Mouse (Mus musculus): ENCODE data around the gene Smok2b. TPM values are rescaled to one million over a fixed set of nuclear protein-coding genes. Genes with fewer than 3 reads are reported as not detected.
"Not testable (repeated sequence)": the region's sequence is repeated elsewhere in the genome, so short reads cannot be mapped to it uniquely, and the experiment has no call there.

The Smok2b gene
- polyA plus RNA-seq, 1 experiment from 2014 or later: not detected

DNA sequence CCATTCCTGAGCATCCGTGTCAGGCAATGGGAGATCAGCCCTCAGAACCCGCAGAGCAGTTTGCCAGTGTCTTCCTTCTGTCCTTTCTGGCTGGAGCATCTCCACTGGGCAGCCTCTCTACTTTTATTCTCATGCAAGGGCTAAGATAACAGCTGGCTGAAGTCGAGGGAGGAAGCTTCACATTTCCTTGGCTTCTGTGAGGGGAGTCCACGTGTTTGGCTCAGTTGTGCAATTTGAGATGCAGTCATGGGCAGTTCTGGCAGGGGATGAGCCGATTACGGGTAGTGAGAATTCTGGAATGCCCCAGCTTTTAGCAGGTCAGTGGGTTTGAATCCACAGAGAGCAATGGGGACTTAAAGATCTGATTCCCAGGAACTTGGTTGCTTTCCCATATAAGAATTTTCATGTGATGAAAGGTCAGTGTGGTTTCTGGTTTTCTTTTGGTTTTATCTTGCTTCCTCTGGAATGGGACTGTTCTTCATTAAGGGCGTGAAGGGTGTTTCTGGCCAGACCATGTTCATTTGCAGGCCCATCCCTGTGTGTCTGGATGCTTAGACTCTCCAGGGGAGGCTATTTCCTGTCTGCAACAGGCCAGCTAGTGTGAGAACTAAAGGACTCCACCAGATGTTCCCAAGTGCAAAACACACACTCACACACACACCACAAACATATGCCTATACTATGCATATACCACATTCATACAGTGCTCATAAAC is 17.8 kb upstream of the Smok2b start:
- Histone ChIP-seq H3K4me3 (ENCODE audit: low read depth, low read length) (no peak overlapping the region), H3K27ac (replicated peaks; ENCODE audit: low read depth, low read length) (no peak overlapping the region), H3K9me3 (replicated peaks; ENCODE audit: control insufficient read depth, low read length) (peaks cover 57% of the 10 kb centered on the region), H3K36me3 (replicated peaks; ENCODE audit: control insufficient read depth, insufficient read depth, low read depth, low read length) (no peaks in the 10 kb centered on the region), H3K4me1 (ENCODE audit: control insufficient read depth, insufficient read depth, low read length) (no peaks in the 10 kb centered on the region), H3K4me2 (ENCODE audit: low read depth, low read length) (no peak overlapping the region), H3K27me3 (ENCODE audit: control insufficient read depth, insufficient read depth, low read length) (no peaks in the 10 kb centered on the region), H3K9ac (replicated peaks; ENCODE audit: low read length) (no peak overlapping the region)
- ATAC-seq (replicated peaks; ENCODE audit: insufficient number of reproducible peaks, low FRiP score, low TSS enrichment, low read depth) (no peak), DNase-seq (ENCODE audit: low spot score) (no peak)
- WGBS: 74% methylated on average over 7 of the region's 7 CpGs

DNA sequence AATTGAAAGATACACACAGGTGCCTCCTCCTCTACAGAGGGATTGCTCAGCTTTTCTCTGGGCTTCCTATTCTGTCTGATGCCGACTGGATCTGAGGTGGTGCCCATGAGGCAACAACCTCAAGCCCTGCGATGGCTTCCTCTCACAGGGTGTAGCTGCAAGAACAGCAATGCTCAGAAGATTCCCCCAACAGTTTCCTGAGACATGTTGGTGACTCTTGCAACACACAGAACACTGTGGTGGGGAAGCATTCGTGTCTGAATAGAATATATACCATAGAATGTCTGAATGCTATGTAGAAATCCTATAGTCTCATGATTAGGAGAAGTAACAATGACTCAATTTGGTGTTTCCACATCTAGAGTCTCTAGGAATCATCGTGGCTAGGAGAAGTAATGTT is 15.9 kb upstream of the Smok2b start:
- no peaks in the 10 kb centered on the region for H3K27me3 ChIP-seq (ENCODE audit: control insufficient read depth, insufficient read depth, low read length)
- H3K4me2 ChIP-seq (ENCODE audit: low read depth, low read length): no peak overlapping the region
- no peak overlapping the region for H3K4me3 ChIP-seq (ENCODE audit: low read depth, low read length)
- no peak overlapping the region for H3K9ac ChIP-seq (replicated peaks; ENCODE audit: low read length)
- H3K36me3 ChIP-seq (replicated peaks; ENCODE audit: control insufficient read depth, insufficient read depth, low read depth, low read length): no peaks in the 10 kb centered on the region
- ATAC-seq (replicated peaks; ENCODE audit: insufficient number of reproducible peaks, low FRiP score, low TSS enrichment, low read depth) (no peak), DNase-seq (ENCODE audit: low spot score) (no peak)
- H3K9me3 ChIP-seq (replicated peaks; ENCODE audit: control insufficient read depth, low read length): peaks cover 70% of the 10 kb centered on the region
- WGBS: 56% methylated on average over 4 of the region's 4 CpGs
- H3K4me1 ChIP-seq (ENCODE audit: control insufficient read depth, insufficient read depth, low read length): no peaks in the 10 kb centered on the region
- no peak overlapping the region for H3K27ac ChIP-seq (replicated peaks; ENCODE audit: low read depth, low read length)

DNA sequence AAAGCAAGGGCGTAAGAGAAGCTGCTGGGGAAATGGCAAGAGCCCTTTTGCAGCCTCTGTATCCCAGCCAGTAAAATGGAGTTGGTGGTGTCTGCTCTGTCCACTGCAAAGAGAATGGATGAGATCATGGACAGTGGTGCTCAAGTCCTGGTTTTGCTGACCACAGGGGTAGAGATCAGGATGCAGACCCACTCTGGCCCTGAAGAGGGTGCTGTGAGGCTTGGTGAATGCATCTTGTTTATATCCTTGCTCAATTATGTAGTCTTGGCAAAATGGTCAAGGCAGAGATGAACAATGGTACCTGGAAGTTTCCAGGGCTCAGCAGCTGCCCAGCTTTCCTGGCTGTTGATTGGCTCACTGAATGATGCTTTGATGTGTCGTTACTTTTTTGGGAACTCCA is 14.5 kb upstream of the Smok2b start:
- no peak overlapping the region for H3K4me2 ChIP-seq (ENCODE audit: low read depth, low read length)
- peaks cover 72% of the 10 kb centered on the region for H3K9me3 ChIP-seq (replicated peaks; ENCODE audit: control insufficient read depth, low read length)
- no peak overlapping the region for H3K9ac ChIP-seq (replicated peaks; ENCODE audit: low read length)
- no peak for DNase-seq (ENCODE audit: low spot score)
- H3K4me1 ChIP-seq (ENCODE audit: control insufficient read depth, insufficient read depth, low read length): no peaks in the 10 kb centered on the region
- no peaks in the 10 kb centered on the region for H3K36me3 ChIP-seq (replicated peaks; ENCODE audit: control insufficient read depth, insufficient read depth, low read depth, low read length)
- no peak overlapping the region for H3K27ac ChIP-seq (replicated peaks; ENCODE audit: low read depth, low read length)
- no peak overlapping the region for H3K4me3 ChIP-seq (ENCODE audit: low read depth, low read length)
- no peaks in the 10 kb centered on the region for H3K27me3 ChIP-seq (ENCODE audit: control insufficient read depth, insufficient read depth, low read length)
- WGBS: 82% methylated on average over 2 of the region's 2 CpGs
- no peak for ATAC-seq (replicated peaks; ENCODE audit: insufficient number of reproducible peaks, low FRiP score, low TSS enrichment, low read depth)

DNA sequence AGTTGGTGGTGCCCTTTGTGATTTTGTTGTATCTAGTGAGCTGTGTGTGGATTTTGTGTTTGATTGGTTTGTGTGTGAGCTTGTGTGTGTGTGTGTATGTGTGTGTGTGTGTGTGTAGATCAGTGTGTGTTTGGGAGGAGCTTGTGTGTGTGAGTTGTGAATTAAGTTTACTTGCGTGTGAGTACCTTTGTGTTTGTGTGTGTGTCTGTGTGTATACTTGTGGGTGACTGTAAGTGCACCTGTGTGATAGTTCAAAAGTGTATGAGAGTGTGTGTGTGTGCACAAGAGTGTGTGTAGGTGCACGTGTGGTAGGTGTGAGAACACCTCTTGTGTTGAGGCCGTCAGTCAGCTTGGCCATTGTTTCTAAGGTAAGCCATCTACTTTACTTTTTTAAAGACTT is 9.2 kb upstream of the Smok2b start, which contains the start of gene Smok2a:
TSS of gene Smok2a (plus strand) at position 301 of the 400 bp plus-strand sequence.
- Histone ChIP-seq H3K9ac (replicated peaks; ENCODE audit: low read length) (no peak within 1 kb of the TSS), H3K4me2 (ENCODE audit: low read depth, low read length) (no peak within 1 kb of the TSS), H3K27ac (replicated peaks; ENCODE audit: low read depth, low read length) (no peak within 1 kb of the TSS), H3K36me3 (replicated peaks; ENCODE audit: control insufficient read depth, insufficient read depth, low read depth, low read length) (no peaks in the 10 kb centered on the region), H3K27me3 (ENCODE audit: control insufficient read depth, insufficient read depth, low read length) (no peaks in the 10 kb centered on the region), H3K4me1 (ENCODE audit: control insufficient read depth, insufficient read depth, low read length) (no peaks in the 10 kb centered on the region), H3K4me3 (ENCODE audit: low read depth, low read length) (no peak within 1 kb of the TSS), H3K9me3 (replicated peaks; ENCODE audit: control insufficient read depth, low read length) (peaks cover 48% of the 10 kb centered on the region)
- DNase-seq (ENCODE audit: low spot score) (no peak), ATAC-seq (replicated peaks; ENCODE audit: insufficient number of reproducible peaks, low FRiP score, low TSS enrichment, low read depth) (no peak)
- 89% methylated on average over 3 of the region's 3 CpGs for WGBS

DNA sequence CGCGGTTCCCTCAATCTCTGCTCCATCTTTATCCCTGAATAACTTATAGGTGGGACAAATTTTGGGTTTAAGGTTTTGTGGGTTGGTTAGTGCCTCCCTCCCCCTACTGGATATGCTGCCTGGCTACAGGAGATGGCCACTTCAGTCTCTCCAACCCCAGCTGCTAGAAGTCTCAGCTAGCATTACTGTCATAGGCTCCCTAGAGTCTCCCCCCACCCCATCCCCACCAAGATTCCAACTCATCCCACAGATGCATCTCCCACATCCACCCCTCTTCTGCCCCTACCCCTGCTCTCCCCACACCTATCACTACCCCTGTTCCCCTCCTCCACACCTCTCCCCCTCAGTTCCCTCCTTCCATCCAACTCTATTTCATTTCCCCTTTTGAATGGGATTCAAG is 8.1 kb upstream of the Smok2b start:
- H3K27me3 ChIP-seq (ENCODE audit: control insufficient read depth, insufficient read depth, low read length); H3K36me3 ChIP-seq (replicated peaks; ENCODE audit: control insufficient read depth, insufficient read depth, low read depth, low read length); ATAC-seq (replicated peaks; ENCODE audit: insufficient number of reproducible peaks, low FRiP score, low TSS enrichment, low read depth); H3K4me2 ChIP-seq (ENCODE audit: low read depth, low read length); H3K9ac ChIP-seq (replicated peaks; ENCODE audit: low read length); DNase-seq (ENCODE audit: low spot score); H3K4me3 ChIP-seq (ENCODE audit: low read depth, low read length); H3K4me1 ChIP-seq (ENCODE audit: control insufficient read depth, insufficient read depth, low read length); H3K27ac ChIP-seq (replicated peaks; ENCODE audit: low read depth, low read length): not testable (repeated sequence)
- H3K9me3 ChIP-seq (replicated peaks; ENCODE audit: control insufficient read depth, low read length): peaks cover 49% of the 10 kb centered on the region
- WGBS: 92% methylated on average over 2 of the region's 2 CpGs

DNA sequence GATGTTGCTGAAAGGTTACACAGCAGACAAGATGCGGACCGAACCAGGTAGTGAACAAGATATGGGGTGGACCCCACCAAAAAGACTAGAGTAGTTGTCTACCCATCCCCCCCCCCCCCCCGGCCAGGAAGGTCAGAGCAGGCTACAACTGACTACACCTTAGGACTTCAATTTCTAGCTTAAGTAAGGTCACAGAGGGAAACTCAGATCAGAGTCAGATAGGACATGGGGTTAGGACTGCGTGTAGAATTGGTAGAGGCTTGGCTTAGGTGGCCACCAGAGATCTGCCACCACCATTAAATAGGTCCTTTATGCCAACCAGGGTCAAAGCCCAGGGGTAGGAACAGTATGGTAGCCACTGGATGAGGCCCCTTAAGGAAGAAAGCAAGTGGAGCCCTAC is 9.4 kb downstream of the Smok2b start:
- peaks cover 29% of the 10 kb centered on the region for H3K9me3 ChIP-seq (replicated peaks; ENCODE audit: control insufficient read depth, low read length)
- not testable (repeated sequence) for H3K36me3 ChIP-seq (replicated peaks; ENCODE audit: control insufficient read depth, insufficient read depth, low read depth, low read length); H3K4me3 ChIP-seq (ENCODE audit: low read depth, low read length); ATAC-seq (replicated peaks; ENCODE audit: insufficient number of reproducible peaks, low FRiP score, low TSS enrichment, low read depth); H3K27me3 ChIP-seq (ENCODE audit: control insufficient read depth, insufficient read depth, low read length); H3K27ac ChIP-seq (replicated peaks; ENCODE audit: low read depth, low read length); H3K4me2 ChIP-seq (ENCODE audit: low read depth, low read length); H3K4me1 ChIP-seq (ENCODE audit: control insufficient read depth, insufficient read depth, low read length); H3K9ac ChIP-seq (replicated peaks; ENCODE audit: low read length); DNase-seq (ENCODE audit: low spot score)
- 78% methylated on average over 4 of the region's 4 CpGs for WGBS

DNA sequence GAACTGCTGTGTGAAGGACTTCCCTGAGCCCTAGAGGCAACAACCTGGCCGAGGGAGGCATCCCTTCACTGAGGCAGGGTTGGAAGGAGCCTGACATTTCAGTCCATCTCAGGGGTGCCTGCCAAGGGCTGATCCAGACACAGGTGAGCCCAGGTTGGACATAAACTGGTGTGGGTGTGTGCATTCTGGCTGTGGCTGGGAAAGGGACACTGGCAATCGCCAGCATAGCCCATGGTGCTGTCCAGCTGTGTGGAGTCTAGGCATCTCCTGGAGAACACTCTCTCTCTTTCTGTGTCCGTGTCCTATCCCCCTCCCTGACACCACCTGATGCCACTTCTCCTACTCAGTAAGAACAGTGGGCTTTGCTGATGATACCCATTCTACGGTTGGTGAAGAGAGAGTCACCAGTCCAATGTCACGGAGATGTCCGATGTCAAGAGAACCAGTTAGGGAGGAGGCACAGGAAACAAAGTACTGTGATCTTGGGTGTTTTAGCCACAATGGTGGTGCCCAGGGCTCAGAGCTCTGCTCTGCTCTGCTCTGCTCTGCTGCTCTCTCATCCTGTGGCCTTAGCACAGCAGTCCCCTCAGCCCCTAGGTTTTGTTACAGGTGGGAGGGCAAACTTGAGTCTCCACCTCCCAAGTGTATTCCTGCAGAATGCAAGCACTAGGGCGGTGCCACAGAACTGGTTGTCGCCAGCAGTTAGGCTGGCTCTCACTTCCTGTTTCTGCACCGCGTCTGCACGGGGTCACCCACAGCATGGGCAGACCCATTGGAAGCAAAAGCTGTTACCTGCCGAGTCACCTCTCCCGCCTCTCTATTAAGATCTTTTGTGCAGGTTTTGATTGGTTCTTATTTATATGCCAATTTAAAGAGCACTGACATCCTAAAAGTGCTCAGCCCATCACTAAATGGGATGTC is 11.0 kb downstream of the Smok2b start:
- 89% methylated on average over 7 of the region's 13 CpGs for WGBS
- H3K4me2 ChIP-seq (ENCODE audit: low read depth, low read length); H3K36me3 ChIP-seq (replicated peaks; ENCODE audit: control insufficient read depth, insufficient read depth, low read depth, low read length); H3K27me3 ChIP-seq (ENCODE audit: control insufficient read depth, insufficient read depth, low read length); H3K27ac ChIP-seq (replicated peaks; ENCODE audit: low read depth, low read length); H3K4me1 ChIP-seq (ENCODE audit: control insufficient read depth, insufficient read depth, low read length); H3K4me3 ChIP-seq (ENCODE audit: low read depth, low read length); DNase-seq (ENCODE audit: low spot score); H3K9ac ChIP-seq (replicated peaks; ENCODE audit: low read length): not testable (repeated sequence)
- peaks cover 18% of the 10 kb centered on the region for H3K9me3 ChIP-seq (replicated peaks; ENCODE audit: control insufficient read depth, low read length)
- ATAC-seq (replicated peaks; ENCODE audit: insufficient number of reproducible peaks, low FRiP score, low TSS enrichment, low read depth): peak; percentile 56; the same call in 1 of the 2 replicates

DNA sequence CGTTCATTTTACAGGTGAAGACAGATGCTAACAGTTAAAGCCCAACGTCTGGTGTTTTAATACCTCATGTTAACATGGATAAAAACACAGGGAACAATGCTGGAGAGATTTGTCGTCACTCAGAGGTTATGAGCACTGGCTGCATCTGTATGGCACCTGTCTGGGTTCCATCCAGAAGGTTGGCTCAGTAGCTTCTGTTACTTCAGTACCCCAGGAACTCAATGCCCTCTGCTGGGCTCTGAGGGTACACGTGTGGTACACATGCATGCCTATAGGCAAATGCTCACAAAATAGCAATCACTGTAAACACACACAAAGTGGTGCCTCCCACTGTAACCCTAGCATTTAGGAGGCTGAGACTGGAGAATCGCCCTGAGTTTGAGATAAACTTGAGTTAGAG is 24.7 kb downstream of the Smok2b start:
- 61% methylated on average over 1 of the region's 5 CpGs for WGBS
- not testable (repeated sequence) for ATAC-seq (replicated peaks; ENCODE audit: insufficient number of reproducible peaks, low FRiP score, low TSS enrichment, low read depth)

More for the DNA sequence above, 24.7 kb downstream of the Smok2b start:
- H3K4me3 ChIP-seq (ENCODE audit: low read depth, low read length); H3K9ac ChIP-seq (replicated peaks; ENCODE audit: low read length); H3K36me3 ChIP-seq (replicated peaks; ENCODE audit: control insufficient read depth, insufficient read depth, low read depth, low read length); H3K27me3 ChIP-seq (ENCODE audit: control insufficient read depth, insufficient read depth, low read length); H3K9me3 ChIP-seq (replicated peaks; ENCODE audit: control insufficient read depth, low read length); H3K27ac ChIP-seq (replicated peaks; ENCODE audit: low read depth, low read length); H3K4me1 ChIP-seq (ENCODE audit: control insufficient read depth, insufficient read depth, low read length); DNase-seq (ENCODE audit: low spot score); H3K4me2 ChIP-seq (ENCODE audit: low read depth, low read length): not testable (repeated sequence)

Measured in embryonic facial prominence, embryonic 11.5 days (tissue).